Mouse (Mus musculus): ENCODE data around the gene Luc7l2.

GRCm38 (mm10) chr6:38624439-38624838 lies 73.3 kb downstream of the Luc7l2 start:
- TF ChIP-seq POLR2A (IDR thresholded peaks at IDR 0.05; ENCODE audit: insufficient read length, low read depth) = no peak
- TF ChIP-seq E2F4 (IDR thresholded peaks at IDR 0.05; ENCODE audit: insufficient read depth) = no peak
- TF ChIP-seq MYOD1 (IDR thresholded peaks at IDR 0.05; ENCODE audit: control insufficient read depth in 1 of 3, insufficient read length in 2 of 3, low read depth in 2 of 3) = no peak
- no peak for TF ChIP-seq MAX (IDR thresholded peaks at IDR 0.05; ENCODE audit: low read depth)
- no peak for TF ChIP-seq CEBPB (IDR thresholded peaks at IDR 0.05; ENCODE audit: insufficient read depth, poor library complexity, severe bottlenecking)
- TF ChIP-seq POLR2AphosphoS2 (IDR thresholded peaks at IDR 0.05; ENCODE audit: insufficient read length, low read depth) = no peak
- TF ChIP-seq TCF12 (IDR thresholded peaks at IDR 0.05; ENCODE audit: insufficient read depth, poor library complexity, severe bottlenecking) = no peak
- TF ChIP-seq SRF (IDR thresholded peaks at IDR 0.05; ENCODE audit: control insufficient read depth, insufficient read length, low read depth) = no peak
- TF ChIP-seq USF1 (IDR thresholded peaks at IDR 0.05; ENCODE audit: low read depth) = no peak
- TF ChIP-seq MYOG (IDR thresholded peaks at IDR 0.05; ENCODE audit: control insufficient read depth in 1 of 3, insufficient read depth in 1 of 3, insufficient read length in 2 of 3, low read depth in 2 of 3) = no peak
- TF ChIP-seq REST (IDR thresholded peaks at IDR 0.05; ENCODE audit: insufficient read depth, insufficient read length) = no peak

All from myocyte (in vitro differentiated cells).